In genomic region chr7:45974512-45974911, GRCm38 (mm10) we compare ENCODE assay signal across 23 mouse cellular contexts. TPM values are rescaled to one million over a fixed set of nuclear protein-coding genes. Genes with fewer than 3 reads are reported as not detected.
DNase-seq lines count a peak whose midpoint lies in the region; ATAC-seq and TF ChIP-seq lines count a peak whose summit lies in the region.
"Had no signal": no experiment of that assay in that cellular context is flagged by ENCODE, and none has a peak within 500 bp of the region (broad histone marks: within the 10 kb centered on the region; RNA-seq: fewer than 3 reads in every experiment).

No protein-coding gene starts in this region.

- no peaks in the 10 kb centered on the region for H3K9me3 ChIP-seq in kidney, embryonic 14.5 days (ENCODE audit: control insufficient read depth, low read length)
- no peaks in the 10 kb centered on the region for H3K9me3 ChIP-seq in midbrain, postnatal 0 days (ENCODE audit: low read length)
- H3K9me3 ChIP-seq in midbrain, embryonic 13.5 days = no peaks in the 10 kb centered on the region
- H3K9me3 ChIP-seq in intestine, postnatal 0 days (ENCODE audit: control insufficient read depth) = no peaks in the 10 kb centered on the region
- H3K9me3 ChIP-seq: embryonic facial prominence, embryonic 10.5 days; hindbrain, embryonic 15.5 days; neural tube, embryonic 15.5 days; stomach, embryonic 15.5 days had no signal

- no peak overlapping the region for H3K9ac ChIP-seq in kidney, embryonic 14.5 days (ENCODE audit: low read depth, low read length)
- no peak overlapping the region for H3K9ac ChIP-seq in midbrain, postnatal 0 days (replicated peaks; ENCODE audit: low read length, poor library complexity, severe bottlenecking)
- H3K9ac ChIP-seq in midbrain, embryonic 13.5 days (replicated peaks) = no peak overlapping the region
- no peak overlapping the region for H3K9ac ChIP-seq in intestine, postnatal 0 days (ENCODE audit: low read depth, low read length)
- H3K9ac ChIP-seq: hindbrain, embryonic 15.5 days; neural tube, embryonic 15.5 days; stomach, embryonic 15.5 days had no signal

- no peaks in the 10 kb centered on the region for H3K36me3 ChIP-seq in kidney, embryonic 14.5 days (ENCODE audit: control insufficient read depth, insufficient read depth, low read length)
- no peaks in the 10 kb centered on the region for H3K36me3 ChIP-seq in midbrain, postnatal 0 days (ENCODE audit: insufficient read depth, low read length)
- no peaks in the 10 kb centered on the region for H3K36me3 ChIP-seq in midbrain, embryonic 13.5 days
- H3K36me3 ChIP-seq in intestine, postnatal 0 days (ENCODE audit: control insufficient read depth, insufficient read depth) = no peaks in the 10 kb centered on the region
- H3K36me3 ChIP-seq: embryonic facial prominence, embryonic 10.5 days; hindbrain, embryonic 15.5 days; neural tube, embryonic 15.5 days; stomach, embryonic 15.5 days had no signal

- no peaks in the 10 kb centered on the region for H3K4me1 ChIP-seq in kidney, embryonic 14.5 days (ENCODE audit: control insufficient read depth, insufficient read depth, low read length)
- no peaks in the 10 kb centered on the region for H3K4me1 ChIP-seq in midbrain, postnatal 0 days (ENCODE audit: insufficient read depth, low read length)
- H3K4me1 ChIP-seq in midbrain, embryonic 13.5 days (replicated peaks) = no peaks in the 10 kb centered on the region
- H3K4me1 ChIP-seq in intestine, postnatal 0 days (replicated peaks; ENCODE audit: control insufficient read depth, insufficient read depth, low read length) = no peaks in the 10 kb centered on the region
- H3K4me1 ChIP-seq: embryonic facial prominence, embryonic 10.5 days; hindbrain, embryonic 15.5 days; neural tube, embryonic 15.5 days; stomach, embryonic 15.5 days had no signal

- H3K27me3 ChIP-seq in kidney, embryonic 14.5 days (ENCODE audit: control insufficient read depth, insufficient read depth, low read length) = no peaks in the 10 kb centered on the region
- H3K27me3 ChIP-seq in midbrain, postnatal 0 days (ENCODE audit: insufficient read depth, low read length) = no peaks in the 10 kb centered on the region
- H3K27me3 ChIP-seq in midbrain, embryonic 13.5 days = no peaks in the 10 kb centered on the region
- H3K27me3 ChIP-seq in intestine, postnatal 0 days (replicated peaks; ENCODE audit: control insufficient read depth, insufficient read depth, low read length) = no peaks in the 10 kb centered on the region
- H3K27me3 ChIP-seq: hindbrain, embryonic 15.5 days; neural tube, embryonic 15.5 days; stomach, embryonic 15.5 days had no signal

- no peak overlapping the region for H3K4me2 ChIP-seq in kidney, embryonic 14.5 days (replicated peaks; ENCODE audit: low read depth, low read length)
- H3K4me2 ChIP-seq in midbrain, postnatal 0 days (ENCODE audit: low read depth, low read length, poor library complexity, severe bottlenecking) = no peak overlapping the region
- H3K4me2 ChIP-seq in midbrain, embryonic 13.5 days (replicated peaks) = no peak overlapping the region
- H3K4me2 ChIP-seq in intestine, postnatal 0 days (replicated peaks; ENCODE audit: low read depth) = no peak overlapping the region
- H3K4me2 ChIP-seq: heart, embryonic 11.5 days; hindbrain, embryonic 15.5 days; neural tube, embryonic 15.5 days; stomach, embryonic 15.5 days had no signal

- WGBS in kidney, embryonic 14.5 days = 69% methylated on average over 6 of the region's 6 CpGs
- 75% methylated on average over 6 of the region's 6 CpGs for WGBS in midbrain, postnatal 0 days
- 78% methylated on average over 6 of the region's 6 CpGs for WGBS in midbrain, embryonic 13.5 days
- 71% methylated on average over 6 of the region's 6 CpGs for WGBS in intestine, postnatal 0 days

- H3K4me3 ChIP-seq in kidney, embryonic 14.5 days (ENCODE audit: low read length) = no peak overlapping the region
- H3K4me3 ChIP-seq in midbrain, postnatal 0 days (ENCODE audit: low read depth, low read length) = no peak overlapping the region
- H3K4me3 ChIP-seq in midbrain, embryonic 13.5 days (replicated peaks) = no peak overlapping the region
- no peak overlapping the region for H3K4me3 ChIP-seq in intestine, postnatal 0 days (ENCODE audit: low read depth, low read length)
- H3K4me3 ChIP-seq: embryonic facial prominence, embryonic 10.5 days; gastrocnemius, adult 2 months; hindbrain, embryonic 15.5 days; neural tube, embryonic 15.5 days; stomach, embryonic 15.5 days had no signal

- peak; percentile 26 for DNase-seq in kidney, postnatal 10 days
- DNase-seq in midbrain, postnatal 0 days (ENCODE audit: low spot score) = no peak
- DNase-seq in MN1 (ENCODE audit: low spot score) = peak; percentile 22
- DNase-seq: adrenal gland, postnatal 25 days; cerebellum, adult 11-12 months; cerebellum, postnatal 36 days; gastrocnemius, adult 2 months; kidney, adult 8-10 months; left cerebral cortex, postnatal 4 days; liver; lung, adult 2 months; midbrain, embryonic 14.5 days had no signal

- no peak for ATAC-seq in kidney, embryonic 14.5 days (ENCODE audit: low FRiP score, low TSS enrichment)
- ATAC-seq in midbrain, postnatal 0 days (ENCODE audit: low FRiP score) = no peak
- no peak for ATAC-seq in midbrain, embryonic 13.5 days
- no peak for ATAC-seq in intestine, postnatal 0 days
- no peak for ATAC-seq in monocyte, adult 5-6 weeks (replicated peaks; ENCODE audit: insufficient number of reproducible peaks, low FRiP score, low TSS enrichment, poor library complexity, severe bottlenecking)

- 0 out of 2 replicates have a peak, but pooled peaks have one; percentile 26 for TF ChIP-seq CTCF in midbrain, postnatal 0 days (IDR thresholded peaks at IDR 0.05)
- TF ChIP-seq CTCF in intestine, postnatal 0 days (IDR thresholded peaks at IDR 0.05; ENCODE audit: low read depth) = peak; percentile 24; the same call in 1 of the 2 replicates

- H3K27ac ChIP-seq in kidney, embryonic 14.5 days (ENCODE audit: low read depth, low read length) = no peak overlapping the region
- no peak overlapping the region for H3K27ac ChIP-seq in midbrain, postnatal 0 days (ENCODE audit: low read depth, low read length)
- no peak overlapping the region for H3K27ac ChIP-seq in midbrain, embryonic 13.5 days
- no peak overlapping the region for H3K27ac ChIP-seq in intestine, postnatal 0 days (ENCODE audit: low read depth, low read length)
- H3K27ac ChIP-seq: embryonic facial prominence, embryonic 10.5 days; gastrocnemius, adult 2 months; hindbrain, embryonic 15.5 days; neural tube, embryonic 15.5 days; stomach, embryonic 15.5 days had no signal

RNA-seq across cellular contexts. Expression of gene Ccdc114, which starts 50.6 kb away (rescaled TPM):
- polyA plus RNA-seq in kidney, embryonic 14.5 days (2014; fragmentation: Nextera tagmentation; extraction: Ambion mirVana) = 8.0 and 10.0 TPM in 2 replicates
- 4.2 and 7.2 TPM in 2 replicates for total RNA-seq in midbrain, postnatal 0 days (2014; rRNA removed)
- polyA plus RNA-seq in midbrain, postnatal 0 days (2015; fragmentation: Nextera tagmentation; extraction: Ambion mirVana) = 4.3 and 5.8 TPM in 2 replicates
- 3.3 and 4.1 TPM in 2 replicates for polyA plus RNA-seq in midbrain, embryonic 13.5 days (2015; fragmentation: Nextera tagmentation; extraction: Ambion mirVana)
- polyA plus RNA-seq in intestine, postnatal 0 days (2015; fragmentation: Nextera tagmentation; extraction: Ambion mirVana) = 2.9 and 3.3 TPM in 2 replicates
- total RNA-seq in monocyte, adult 5-6 weeks (2017) = 2.9 TPM in 2 of 3 replicates, not detected in the other

RNA-seq across cellular contexts. Expression of gene Emp3, which starts 53.3 kb away (rescaled TPM):
- 171 and 182 TPM in 2 replicates for polyA plus RNA-seq in kidney, embryonic 14.5 days (2014; fragmentation: Nextera tagmentation; extraction: Ambion mirVana)
- total RNA-seq in midbrain, postnatal 0 days (2014; rRNA removed) = 12.8 and 17.0 TPM in 2 replicates
- 36.4 and 38.5 TPM in 2 replicates for polyA plus RNA-seq in midbrain, postnatal 0 days (2015; fragmentation: Nextera tagmentation; extraction: Ambion mirVana)
- polyA plus RNA-seq in midbrain, embryonic 13.5 days (2015; fragmentation: Nextera tagmentation; extraction: Ambion mirVana) = 24.4 and 27.3 TPM in 2 replicates
- polyA plus RNA-seq in intestine, postnatal 0 days (2015; fragmentation: Nextera tagmentation; extraction: Ambion mirVana) = 82.4 and 83.3 TPM in 2 replicates
- 293 to 405 TPM (median 376 TPM) in 3 replicates for total RNA-seq in monocyte, adult 5-6 weeks (2017)

RNA-seq across cellular contexts. Expression of gene Abcc6, which starts 55.6 kb away (rescaled TPM):
- 0.04 and 0.53 TPM in 2 replicates for polyA plus RNA-seq in kidney, embryonic 14.5 days (2014; fragmentation: Nextera tagmentation; extraction: Ambion mirVana)
- 1.3 and 2.1 TPM in 2 replicates for total RNA-seq in midbrain, postnatal 0 days (2014; rRNA removed)
- polyA plus RNA-seq in midbrain, postnatal 0 days (2015; fragmentation: Nextera tagmentation; extraction: Ambion mirVana) = 0.43 and 0.89 TPM in 2 replicates
- polyA plus RNA-seq in midbrain, embryonic 13.5 days (2015; fragmentation: Nextera tagmentation; extraction: Ambion mirVana) = 0.26 and 0.41 TPM in 2 replicates
- 5.3 and 7.1 TPM in 2 replicates for polyA plus RNA-seq in intestine, postnatal 0 days (2015; fragmentation: Nextera tagmentation; extraction: Ambion mirVana)
- not detected in 3 replicates for total RNA-seq in monocyte, adult 5-6 weeks (2017)
- total RNA-seq: heart, postnatal 25 days; megakaryocyte progenitor cell, adult 5-6 weeks had no signal
- polyA plus RNA-seq: embryonic facial prominence, embryonic 10.5 days had no signal

RNA-seq across cellular contexts. Expression of gene Nomo1, which starts 59.0 kb away (rescaled TPM):
- 23.7 and 24.5 TPM in 2 replicates for polyA plus RNA-seq in kidney, embryonic 14.5 days (2014; fragmentation: Nextera tagmentation; extraction: Ambion mirVana)
- total RNA-seq in midbrain, postnatal 0 days (2014; rRNA removed) = 44.2 and 56.3 TPM in 2 replicates
- polyA plus RNA-seq in midbrain, postnatal 0 days (2015; fragmentation: Nextera tagmentation; extraction: Ambion mirVana) = 35.8 and 38.7 TPM in 2 replicates
- polyA plus RNA-seq in midbrain, embryonic 13.5 days (2015; fragmentation: Nextera tagmentation; extraction: Ambion mirVana) = 31.4 and 37.7 TPM in 2 replicates
- 34.4 and 37.3 TPM in 2 replicates for polyA plus RNA-seq in intestine, postnatal 0 days (2015; fragmentation: Nextera tagmentation; extraction: Ambion mirVana)
- 14.2 to 34.6 TPM (median 17.8 TPM) in 3 replicates for total RNA-seq in monocyte, adult 5-6 weeks (2017)
